Mouse (Mus musculus) forebrain, embryonic 14.5 days (tissue): ENCODE measurements around the gene Kcnma1. TPM values are rescaled to one million over a fixed set of nuclear protein-coding genes. Genes with fewer than 3 reads are reported as not detected.

Experiments
- ATAC-seq: fragments of 200-750 bp; cut with Nextera tagmentation; 2 replicates; pipeline ENCODE4 v1.8.0; 2017; ENCODE audit warnings: mild to moderate bottlenecking, moderate library complexity
- DNase-seq: peaks from one replicate; pipeline ENCODE4 v3.0.0-alpha.2; 2015; ENCODE audit warnings: low spot score
- H3K27ac ChIP-seq: fragments of 300-500 bp; sonication (generic); 2 replicates; pipeline ENCODE4 v1.5.1; 2014; ENCODE audit warnings: low read depth, mild to moderate bottlenecking, control low read depth, low read length, moderate library complexity
- H3K27me3 ChIP-seq: fragments of 300-500 bp; sonication (generic); replicated peaks from 2 replicates; pipeline ENCODE4 v1.6.1; 2014; ENCODE audit warnings: low read length, control low read depth, mixed read lengths; ENCODE audit not compliant: control insufficient read depth, insufficient read depth
- H3K36me3 ChIP-seq: fragments of 300-500 bp; sonication (generic); 2 replicates; pipeline ENCODE4 v1.6.1; 2014; ENCODE audit warnings: low read length, control low read depth; ENCODE audit not compliant: control insufficient read depth, insufficient read depth
- H3K4me1 ChIP-seq: fragments of 300-500 bp; sonication (generic); 2 replicates; pipeline ENCODE4 v1.6.1; 2014; ENCODE audit warnings: antibody characterized with exemption, low read length, control low read depth; ENCODE audit not compliant: control insufficient read depth, insufficient read depth
- H3K4me2 ChIP-seq: fragments of 300-500 bp; sonication (generic); 2 replicates; pipeline ENCODE4 v1.6.1; 2014; ENCODE audit warnings: mild to moderate bottlenecking, control low read depth, low read length
- H3K4me3 ChIP-seq: fragments of 300-500 bp; sonication (generic); 2 replicates; pipeline ENCODE4 v1.5.1; 2014; ENCODE audit warnings: low read depth, low read length, control low read depth
- H3K9ac ChIP-seq: fragments of 300-500 bp; sonication (generic); 2 replicates; pipeline ENCODE4 v1.6.1; 2014; ENCODE audit warnings: mild to moderate bottlenecking, low read length, control low read depth, moderate library complexity
- H3K9me3 ChIP-seq: fragments of 300-500 bp; sonication (generic); replicated peaks from 2 replicates; pipeline ENCODE4 v1.6.1; 2016; ENCODE audit warnings: low read length, control low read depth, mixed read lengths; ENCODE audit not compliant: control insufficient read depth
- WGBS: fragments of 180-500 bp; shearing (Covaris S2); extraction: QIAGEN DNeasy Blood & Tissue Kit; methylation state at CpG from one replicate; pipeline ENCODE4 v1.1.7; 2014; 5-methylcytosine and 5-hydroxymethylcytosine counted together
- polyA plus RNA-seq: library from polyadenylated mRNA; unstranded; fragments of >200 nt; fragmentation: Nextera tagmentation; extraction: Ambion mirVana; gene quantifications from 2 replicates; pipeline ENCODE4 v1.2.1, GENCODE M21; 2014

The Kcnma1 gene
- polyA plus RNA-seq, 1 experiment from 2014 or later: 6.6 TPM

DNA sequence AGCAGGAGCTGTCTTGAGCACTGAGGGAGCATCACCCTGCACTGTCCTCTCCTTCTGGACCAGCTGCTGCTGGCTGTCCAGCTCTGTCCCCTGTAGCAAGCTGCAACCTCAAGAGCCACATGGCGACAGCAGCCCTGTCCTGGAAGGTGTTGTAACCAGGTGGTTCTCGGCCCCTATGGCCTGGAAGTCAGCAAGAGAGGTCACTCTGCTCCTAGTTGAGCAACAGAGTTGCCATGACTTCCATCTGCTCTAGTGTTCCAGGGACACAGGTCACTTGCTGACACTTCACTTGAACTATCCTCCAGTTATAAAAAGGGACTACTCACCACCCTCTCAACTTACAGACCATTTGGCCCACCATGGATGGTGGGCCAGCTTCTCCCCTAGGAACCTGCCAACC, 139.7 kb downstream of the Kcnma1 start:
- no peaks in the 10 kb centered on the region for H3K9me3 ChIP-seq
- H3K27me3 ChIP-seq: no peaks in the 10 kb centered on the region
- no peak for DNase-seq
- ATAC-seq: no peak
- H3K36me3 ChIP-seq: no peaks in the 10 kb centered on the region
- no peak overlapping the region for H3K27ac ChIP-seq
- H3K4me1 ChIP-seq: no peaks in the 10 kb centered on the region
- H3K4me3 ChIP-seq: no peak overlapping the region
- H3K4me2 ChIP-seq: no peak overlapping the region
- WGBS: 88% methylated on average over 2 of the region's 2 CpGs
- H3K9ac ChIP-seq: no peak overlapping the region

DNA sequence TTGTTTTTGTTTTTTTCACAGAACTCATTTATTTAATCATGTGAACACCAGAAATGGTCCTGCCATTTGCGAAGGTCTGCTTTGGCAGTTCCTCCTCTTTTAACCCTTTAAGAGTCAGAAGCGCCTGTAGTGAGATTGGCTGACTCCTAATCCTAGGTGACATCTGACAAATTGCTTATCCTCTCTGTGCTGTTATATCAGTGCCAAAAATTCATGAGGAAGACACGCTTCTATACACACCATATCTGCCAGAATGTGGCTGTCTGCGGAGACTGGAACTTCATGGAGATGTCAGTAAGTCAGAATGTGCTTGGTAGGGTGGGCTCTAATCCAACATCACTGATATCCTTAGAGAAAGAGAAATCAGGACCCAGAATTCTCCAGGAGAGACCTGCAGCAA, 157.3 kb downstream of the Kcnma1 start:
- no peaks in the 10 kb centered on the region for H3K9me3 ChIP-seq
- WGBS: 86% methylated on average over 4 of the region's 4 CpGs
- DNase-seq (no peak), ATAC-seq (no peak)
- H3K27me3 ChIP-seq: no peaks in the 10 kb centered on the region
- no peaks in the 10 kb centered on the region for H3K4me1 ChIP-seq
- H3K9ac ChIP-seq: no peak overlapping the region
- no peaks in the 10 kb centered on the region for H3K36me3 ChIP-seq
- H3K4me2 ChIP-seq: no peak overlapping the region
- no peak overlapping the region for H3K27ac ChIP-seq
- H3K4me3 ChIP-seq: no peak overlapping the region

DNA sequence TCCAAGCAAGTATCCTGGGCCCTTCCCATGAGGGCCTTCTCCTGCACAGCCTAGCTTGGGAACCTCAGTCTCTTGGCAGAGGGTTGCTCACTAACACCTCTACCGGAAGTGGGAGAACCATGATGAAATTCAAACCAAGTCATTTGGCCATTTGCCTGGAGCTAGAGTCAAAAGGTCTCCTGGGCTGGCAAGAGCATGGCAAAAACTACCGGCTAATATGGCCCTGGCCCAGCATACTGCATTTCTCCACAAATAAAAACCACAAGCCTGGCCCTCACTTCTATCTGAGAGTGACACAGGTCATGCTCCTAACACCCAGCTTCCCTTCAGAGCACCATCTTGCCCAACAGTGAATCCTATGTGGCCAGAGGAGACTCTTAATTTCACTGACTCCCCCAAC, 159.3 kb downstream of the Kcnma1 start:
- H3K4me3 ChIP-seq: no peak overlapping the region
- H3K27me3 ChIP-seq: no peaks in the 10 kb centered on the region
- 90% methylated on average over 2 of the region's 2 CpGs for WGBS
- no peaks in the 10 kb centered on the region for H3K36me3 ChIP-seq
- H3K4me2 ChIP-seq: no peak overlapping the region
- H3K4me1 ChIP-seq: no peaks in the 10 kb centered on the region
- ATAC-seq (no peak), DNase-seq (no peak)
- H3K9me3 ChIP-seq: no peaks in the 10 kb centered on the region
- H3K27ac ChIP-seq: no peak overlapping the region
- no peak overlapping the region for H3K9ac ChIP-seq

DNA sequence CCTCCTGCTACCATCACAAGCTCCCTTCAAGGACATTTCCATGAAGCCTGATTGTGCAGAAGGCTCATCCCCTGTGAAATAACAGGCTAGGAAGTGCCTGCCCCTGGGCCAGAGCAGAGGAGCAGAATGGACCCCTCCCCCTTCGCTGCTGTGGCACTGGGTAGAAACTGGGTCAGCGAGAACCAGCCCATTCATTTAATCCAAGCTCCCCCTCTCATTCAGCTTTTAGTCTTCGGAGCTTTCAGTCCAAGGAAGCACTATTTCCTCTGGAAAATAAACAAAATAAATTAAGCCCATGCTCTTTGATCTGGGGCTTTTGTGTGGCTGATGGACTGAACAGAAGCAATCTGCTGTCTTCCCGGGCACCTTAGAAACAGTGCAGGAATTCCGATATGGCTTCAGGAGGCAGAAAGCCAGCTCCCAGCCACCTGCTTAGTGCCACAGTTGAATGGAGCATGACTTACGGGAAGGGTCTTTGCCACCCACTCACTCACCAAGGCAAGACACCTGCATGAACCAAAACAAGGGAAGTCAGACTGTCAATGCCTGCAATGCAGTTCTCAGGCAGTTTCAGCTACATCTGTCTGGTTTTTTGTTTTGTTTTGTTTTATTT, 165.7 kb downstream of the Kcnma1 start:
- 10% methylated on average over 6 of the region's 6 CpGs for WGBS
- no peaks in the 10 kb centered on the region for H3K36me3 ChIP-seq
- no peak overlapping the region for H3K27ac ChIP-seq
- H3K9ac ChIP-seq: no peak overlapping the region
- peak; percentile 10 for DNase-seq
- ATAC-seq: peak; percentile 34; the same call in 1 of the 2 replicates
- no peaks in the 10 kb centered on the region for H3K9me3 ChIP-seq
- H3K4me1 ChIP-seq: no peaks in the 10 kb centered on the region
- no peaks in the 10 kb centered on the region for H3K27me3 ChIP-seq
- H3K4me3 ChIP-seq: no peak overlapping the region
- H3K4me2 ChIP-seq: no peak overlapping the region

DNA sequence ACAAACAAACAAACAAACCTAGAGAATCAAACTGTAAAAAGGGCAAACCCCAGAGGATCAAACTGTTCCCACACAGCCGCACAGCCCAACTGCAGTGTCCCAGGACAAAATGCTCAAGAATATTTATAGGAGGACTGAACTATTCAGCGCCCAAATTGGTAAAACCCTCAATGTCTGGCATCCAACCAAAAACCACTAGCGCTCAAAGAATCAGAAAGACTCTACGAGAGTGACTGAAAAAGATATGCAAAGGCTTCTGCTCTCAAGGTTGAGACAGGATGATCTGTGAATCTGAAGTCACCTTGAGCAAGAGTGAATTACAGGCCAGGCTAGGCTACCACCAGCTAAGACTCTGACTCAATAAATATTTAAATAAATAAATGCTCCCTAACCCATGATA, 167.6 kb downstream of the Kcnma1 start:
- Histone ChIP-seq H3K27me3 (no peaks in the 10 kb centered on the region), H3K4me3 (no peak overlapping the region), H3K4me2 (no peak overlapping the region), H3K4me1 (no peaks in the 10 kb centered on the region), H3K27ac (no peak overlapping the region), H3K36me3 (no peaks in the 10 kb centered on the region), H3K9ac (no peak overlapping the region), H3K9me3 (no peaks in the 10 kb centered on the region)
- no peak for DNase-seq
- 82% methylated on average over 4 of the region's 4 CpGs for WGBS
- ATAC-seq: no peak

DNA sequence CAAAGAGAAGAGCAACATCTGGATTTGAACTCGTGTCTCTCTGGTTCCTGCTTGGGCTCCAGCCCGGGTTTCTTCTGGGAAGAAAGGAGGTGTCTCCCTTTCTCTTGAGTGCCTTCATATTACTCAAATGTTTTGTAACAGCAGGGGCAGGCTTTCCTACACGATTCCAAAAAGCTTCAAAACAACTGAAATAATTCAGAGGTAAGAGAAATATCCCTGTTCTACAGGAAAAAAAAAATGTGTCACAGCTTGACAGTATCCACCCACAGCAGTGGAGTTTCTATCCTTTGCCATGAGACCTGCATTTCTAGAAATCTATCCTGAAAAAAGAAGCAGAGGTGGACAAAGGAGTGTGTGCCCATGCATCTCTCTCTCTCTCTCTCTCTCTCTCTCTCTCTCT, 172.3 kb downstream of the Kcnma1 start:
- ATAC-seq (no peak), DNase-seq (no peak)
- Histone ChIP-seq H3K27me3 (no peaks in the 10 kb centered on the region), H3K27ac (no peak overlapping the region), H3K9ac (no peak overlapping the region), H3K4me1 (no peaks in the 10 kb centered on the region), H3K9me3 (no peaks in the 10 kb centered on the region), H3K36me3 (no peaks in the 10 kb centered on the region), H3K4me2 (no peak overlapping the region), H3K4me3 (no peak overlapping the region)
- 76% methylated on average over 3 of the region's 3 CpGs for WGBS

DNA sequence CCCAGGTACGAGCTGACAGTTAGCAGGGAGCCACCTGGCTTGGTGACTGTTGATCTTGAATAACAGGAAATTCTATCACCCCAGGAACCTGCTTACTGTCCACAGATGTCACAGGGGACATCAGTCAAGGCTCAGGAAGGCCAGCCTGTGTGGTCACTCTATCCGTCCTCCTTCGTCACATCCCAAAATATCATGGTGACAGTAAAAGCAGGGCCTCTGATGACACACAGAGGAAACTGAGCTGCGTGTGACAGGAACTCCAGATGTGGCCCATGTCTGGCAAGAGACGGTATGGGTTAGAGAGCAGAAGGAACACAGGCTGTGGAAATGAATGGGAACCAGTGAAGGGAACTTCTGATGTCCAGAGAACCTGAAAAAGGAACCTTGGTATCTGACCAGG, 174.7 kb downstream of the Kcnma1 start:
- Histone ChIP-seq H3K4me3 (no peak overlapping the region), H3K4me2 (no peak overlapping the region), H3K27me3 (no peaks in the 10 kb centered on the region), H3K36me3 (no peaks in the 10 kb centered on the region), H3K9me3 (no peaks in the 10 kb centered on the region), H3K27ac (no peak overlapping the region), H3K9ac (no peak overlapping the region), H3K4me1 (no peaks in the 10 kb centered on the region)
- DNase-seq (no peak), ATAC-seq (no peak)
- WGBS: 82% methylated on average over 5 of the region's 5 CpGs

DNA sequence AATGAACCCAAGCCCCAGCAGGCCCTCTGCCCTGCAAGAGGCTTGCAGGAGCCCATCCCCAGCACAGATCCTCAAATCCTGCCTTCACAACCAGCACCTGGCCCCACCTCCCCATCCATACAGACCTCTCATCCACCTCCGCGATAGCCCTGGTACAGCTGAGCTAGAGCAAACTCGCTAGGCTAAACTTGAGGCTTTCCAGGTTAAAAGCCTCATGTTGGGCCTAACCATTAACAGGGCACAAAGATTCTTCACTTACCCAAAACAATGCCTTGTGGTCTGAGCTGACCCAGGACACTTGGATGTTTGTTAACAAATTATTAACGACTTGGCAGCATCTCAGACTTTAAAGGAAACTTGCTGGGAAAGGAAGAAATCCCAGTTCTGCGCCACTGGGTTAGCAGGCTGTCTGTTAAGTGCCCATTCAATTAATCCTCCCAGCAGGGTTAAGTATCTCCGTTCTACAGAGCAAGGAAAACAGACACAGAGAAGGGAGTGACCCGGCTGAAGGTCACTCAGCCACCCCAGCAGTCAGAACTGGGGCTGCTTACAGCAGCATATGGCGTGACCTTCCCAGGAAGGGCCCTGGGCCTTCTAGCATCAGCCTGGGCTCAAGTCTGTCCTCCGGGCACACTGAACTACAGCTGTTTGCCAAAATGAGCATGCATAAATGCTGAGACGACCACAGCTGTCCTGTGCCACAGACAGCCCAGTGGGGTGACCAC, 178.7 kb downstream of the Kcnma1 start:
- H3K4me2 ChIP-seq: no peak overlapping the region
- H3K36me3 ChIP-seq: no peaks in the 10 kb centered on the region
- DNase-seq (no peak), ATAC-seq (no peak)
- H3K27ac ChIP-seq: no peak overlapping the region
- H3K9me3 ChIP-seq: no peaks in the 10 kb centered on the region
- H3K4me1 ChIP-seq: no peaks in the 10 kb centered on the region
- H3K27me3 ChIP-seq: no peaks in the 10 kb centered on the region
- no peak overlapping the region for H3K9ac ChIP-seq
- WGBS: 28% methylated on average over 10 of the region's 10 CpGs
- no peak overlapping the region for H3K4me3 ChIP-seq

DNA sequence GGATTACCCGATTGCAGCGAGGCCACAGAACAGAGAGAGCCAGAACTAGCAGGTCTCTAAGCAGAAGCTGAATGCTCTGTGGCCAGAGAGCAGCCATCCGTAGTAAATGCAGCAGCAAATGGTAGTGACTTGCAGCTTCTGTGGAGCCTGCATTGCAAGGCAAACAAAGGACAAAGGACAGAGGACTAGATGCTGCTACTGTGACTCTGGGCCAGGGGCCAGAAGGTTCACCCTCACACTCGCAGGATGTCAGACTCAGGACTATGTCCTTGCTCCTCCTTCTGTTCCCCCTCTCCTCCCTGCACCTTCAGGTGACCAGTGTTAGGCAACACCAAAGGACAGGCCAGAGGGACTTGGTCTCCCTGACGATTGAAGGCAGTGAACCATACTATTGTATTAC, 183.0 kb downstream of the Kcnma1 start:
- Histone ChIP-seq H3K36me3 (no peaks in the 10 kb centered on the region), H3K27ac (no peak overlapping the region), H3K27me3 (no peaks in the 10 kb centered on the region), H3K4me3 (no peak overlapping the region), H3K9me3 (no peaks in the 10 kb centered on the region), H3K4me2 (no peak overlapping the region), H3K4me1 (no peaks in the 10 kb centered on the region), H3K9ac (no peak overlapping the region)
- DNase-seq: no peak
- 25% methylated on average over 5 of the region's 5 CpGs for WGBS
- no peak for ATAC-seq
